Mouse (Mus musculus) retina, embryonic 14.5 days (tissue): ENCODE results near the gene Aff1.

Experiments
- DNase-seq: peaks from one replicate; pipeline ENCODE4 v3.0.0-alpha.2; 2015; ENCODE audit warnings: low spot score

Aff1 gene

GRCm38 (mm10) chr5:103749465-103750285 is 57.5 kb downstream of the Aff1 start:
- DNase-seq, result no peak

- peak; percentile 56 for DNase-seq
These were observed 60.7 kb downstream of the Aff1 start for GRCm38 (mm10) chr5:103752665-103753510.

- peak; percentile 88 for DNase-seq
These were observed 61.5 kb downstream of the Aff1 start for GRCm38 (mm10) chr5:103753511-103754329.

GRCm38 (mm10) chr5:103754330-103755134 is 62.4 kb downstream of the Aff1 start:
- peak; percentile 57 for DNase-seq

GRCm38 (mm10) chr5:103755135-103755487 is 62.9 kb downstream of the Aff1 start:
- DNase-seq, result no peak

- DNase-seq, result no peak
These were observed 64.1 kb downstream of the Aff1 start for GRCm38 (mm10) chr5:103756231-103756714.

- no peak for DNase-seq
These were observed 66.3 kb downstream of the Aff1 start for GRCm38 (mm10) chr5:103758491-103758890.

GRCm38 (mm10) chr5:103759489-103760424 is 67.6 kb downstream of the Aff1 start:
- peak; percentile 34 for DNase-seq

- DNase-seq, result peak; percentile 42
These were observed 68.4 kb downstream of the Aff1 start for GRCm38 (mm10) chr5:103760425-103761131.

- DNase-seq, result no peak
These were observed 69.6 kb downstream of the Aff1 start for GRCm38 (mm10) chr5:103761754-103762153.

GRCm38 (mm10) chr5:103762850-103763254 is 70.7 kb downstream of the Aff1 start:
- DNase-seq, result no peak

- DNase-seq, result no peak
These were observed 73.2 kb downstream of the Aff1 start for GRCm38 (mm10) chr5:103765356-103765755.

- no peak for DNase-seq
These were observed 73.7 kb downstream of the Aff1 start for GRCm38 (mm10) chr5:103765758-103766431.

GRCm38 (mm10) chr5:103766432-103766815 is 74.2 kb downstream of the Aff1 start:
- no peak for DNase-seq

GRCm38 (mm10) chr5:103768961-103769360 is 76.8 kb downstream of the Aff1 start:
- no peak for DNase-seq

GRCm38 (mm10) chr5:103769701-103770100 is 77.5 kb downstream of the Aff1 start:
- DNase-seq, result no peak

GRCm38 (mm10) chr5:103770447-103771222 is 78.5 kb downstream of the Aff1 start:
- peak; percentile 44 for DNase-seq

- DNase-seq, result no peak
These were observed 79.2 kb downstream of the Aff1 start for GRCm38 (mm10) chr5:103771380-103771779.
